Mouse (Mus musculus) C2C12 (cell line): ENCODE measurements at regions not wholly inside any gene's neighbourhood (a gene's known extent, or its start where the extent isn't known, plus 50 kb on each side); places are given as distances from the start of the nearest gene placed in this dataset.

Experiments used
- CEBPB ChIP-seq: IDR thresholded peaks from one replicate; pipeline ENCODE4 v1.6.1; 2011; ENCODE audit warnings: low read depth, mild to moderate bottlenecking, control low read depth, moderate library complexity
- CTCF ChIP-seq: IDR thresholded peaks from one replicate; pipeline ENCODE4 v1.5.1; 2011; ENCODE audit not compliant: control insufficient read depth, insufficient read depth, insufficient read length
- FOSL1 ChIP-seq: IDR thresholded peaks from one replicate; pipeline ENCODE4 v1.8.0; 2011; ENCODE audit warnings: mild to moderate bottlenecking, low read length; ENCODE audit not compliant: poor library complexity, insufficient read depth, severe bottlenecking
- MYOG ChIP-seq: IDR thresholded peaks from one replicate; pipeline ENCODE4 v1.6.1; 2011; ENCODE audit not compliant: control insufficient read depth, insufficient read length; ENCODE audit errors: extremely low read depth

- TF ChIP-seq CTCF (no peak), FOSL1 (no peak), CEBPB (no peak), MYOG (no peak)
Observed at GRCm38 (mm10) chr15:56516095-56516494, 961.3 kb downstream of the Slc22a22 start.
